Comparison of ENCODE assay signal across 8 mouse cellular contexts in genomic region chr17:29716732-29717445, GRCm38 (mm10). TPM values are rescaled to one million over a fixed set of nuclear protein-coding genes. Genes with fewer than 3 reads are reported as not detected.
A peak's percentile ranks its signal among the peaks of the same experiment; 100 is the strongest.
DNase-seq lines count a peak whose midpoint lies in the region; ATAC-seq and TF ChIP-seq lines count a peak whose summit lies in the region.

Gene Ccdc167 (minus strand): TSS chr17:29717044.

- peak within 1 kb of the TSS; percentile 80 for H3K4me2 ChIP-seq in heart, embryonic 11.5 days
- H3K4me2 ChIP-seq in kidney, embryonic 16.5 days (replicated peaks; ENCODE audit: low read depth, low read length) = peak within 1 kb of the TSS; percentile 60
- peak within 1 kb of the TSS; percentile 83 for H3K4me2 ChIP-seq in myocyte (ENCODE audit: low read depth)

- H3K27ac ChIP-seq in heart, embryonic 11.5 days (ENCODE audit: low read depth, low read length) = no peak within 1 kb of the TSS
- H3K27ac ChIP-seq in kidney, embryonic 16.5 days (ENCODE audit: low read length) = no peak within 1 kb of the TSS
- no peak within 1 kb of the TSS for H3K27ac ChIP-seq in liver, adult 2 months (replicated peaks; ENCODE audit: insufficient read depth, low read depth, low read length)

- peak; percentile 92 for ATAC-seq in heart, embryonic 11.5 days (replicated peaks; ENCODE audit: insufficient number of reproducible peaks, low FRiP score, low TSS enrichment)
- peak; percentile 94 for ATAC-seq in kidney, embryonic 16.5 days (ENCODE audit: low FRiP score, low TSS enrichment)

- no peaks in the 10 kb centered on the region for H3K27me3 ChIP-seq in C2C12 (ENCODE audit: control insufficient read depth, insufficient read depth, insufficient read length)
- H3K27me3 ChIP-seq in erythroblast, embryonic 14.5 days (ENCODE audit: control insufficient read depth) = peaks cover 2% of the 10 kb centered on the region; the same call in 1 of the 2 replicates
- H3K27me3 ChIP-seq in heart, embryonic 11.5 days (ENCODE audit: control insufficient read depth, insufficient read depth, low read length) = no peaks in the 10 kb centered on the region
- no peaks in the 10 kb centered on the region for H3K27me3 ChIP-seq in kidney, embryonic 16.5 days (ENCODE audit: insufficient read depth, low read length)
- H3K27me3 ChIP-seq in liver, adult 2 months (ENCODE audit: control insufficient read depth, insufficient read depth, low read length) = no peaks in the 10 kb centered on the region
- H3K27me3 ChIP-seq in myocyte (ENCODE audit: control insufficient read depth, insufficient read depth, insufficient read length) = no peaks in the 10 kb centered on the region
- no peaks in the 10 kb centered on the region; the same call in 1 of the 2 replicates for H3K27me3 ChIP-seq in splenic B cell, adult 2 months (ENCODE audit: control insufficient read depth, insufficient read depth, low read length, poor library complexity, severe bottlenecking)

- peak; percentile 99 for DNase-seq in brain, embryonic 14.5 days (ENCODE audit: low read depth)
- DNase-seq in liver, adult 2 months (ENCODE audit: extremely low read depth, low read depth, low spot score) = peak; percentile 84
- peak; percentile 98 for DNase-seq in splenic B cell, adult 2 months (ENCODE audit: low read depth, low spot score)

- no peaks in the 10 kb centered on the region for H3K36me3 ChIP-seq in C2C12 (ENCODE audit: control insufficient read depth, insufficient read depth)
- H3K36me3 ChIP-seq in erythroblast, embryonic 14.5 days (ENCODE audit: control insufficient read depth) = peaks cover 9% of the 10 kb centered on the region
- H3K36me3 ChIP-seq in heart, embryonic 11.5 days (ENCODE audit: control insufficient read depth, insufficient read depth, low read length) = no peaks in the 10 kb centered on the region
- no peaks in the 10 kb centered on the region for H3K36me3 ChIP-seq in kidney, embryonic 16.5 days (ENCODE audit: insufficient read depth, low read length)
- H3K36me3 ChIP-seq in liver, adult 2 months (ENCODE audit: control insufficient read depth, insufficient read depth, low read length) = no peaks in the 10 kb centered on the region
- H3K36me3 ChIP-seq in myocyte (ENCODE audit: control insufficient read depth, insufficient read depth) = no peaks in the 10 kb centered on the region
- H3K36me3 ChIP-seq in splenic B cell, adult 2 months (ENCODE audit: control insufficient read depth, insufficient read depth, low read length, poor library complexity, severe bottlenecking) = no peaks in the 10 kb centered on the region

- peaks cover 26% of the 10 kb centered on the region for H3K79me2 ChIP-seq in C2C12 (ENCODE audit: control insufficient read depth, insufficient read depth)
- no peaks in the 10 kb centered on the region for H3K79me2 ChIP-seq in liver, adult 2 months (ENCODE audit: control insufficient read depth, insufficient read depth, low read length)
- H3K79me2 ChIP-seq in myocyte (ENCODE audit: control insufficient read depth, insufficient read depth) = peaks cover 8% of the 10 kb centered on the region

- WGBS in heart, embryonic 11.5 days (ENCODE audit: insufficient replicate concordance) = 5% methylated on average over 41 of the region's 41 CpGs
- 3% methylated on average over 41 of the region's 41 CpGs for WGBS in kidney, embryonic 16.5 days
- WGBS in liver, adult 2 months = 4% methylated on average over 41 of the region's 41 CpGs

- TF ChIP-seq CTCF in C2C12 (IDR thresholded peaks at IDR 0.05; ENCODE audit: control insufficient read depth, insufficient read depth, insufficient read length) = no peak
- TF ChIP-seq CTCF in brain, embryonic 14.5 days (IDR thresholded peaks at IDR 0.05; ENCODE audit: borderline replicate concordance, extremely low read depth, insufficient read depth, insufficient read length) = no peak
- no peak for TF ChIP-seq CTCF in liver, adult 2 months (IDR thresholded peaks at IDR 0.05; ENCODE audit: low read depth, low read length)

- H3K4me1 ChIP-seq in erythroblast, embryonic 14.5 days (ENCODE audit: control insufficient read depth) = peaks cover 27% of the 10 kb centered on the region
- peaks cover 13% of the 10 kb centered on the region for H3K4me1 ChIP-seq in heart, embryonic 11.5 days (ENCODE audit: control insufficient read depth, insufficient read depth, low read length)
- H3K4me1 ChIP-seq in kidney, embryonic 16.5 days (ENCODE audit: insufficient read depth, low read length) = peaks cover 27% of the 10 kb centered on the region
- peaks cover 7% of the 10 kb centered on the region for H3K4me1 ChIP-seq in liver, adult 2 months (ENCODE audit: control insufficient read depth, insufficient read depth, low read length)

- H3K9ac ChIP-seq in heart, embryonic 11.5 days (ENCODE audit: low read depth, low read length) = peak within 1 kb of the TSS; percentile 73
- peak within 1 kb of the TSS; percentile 69 for H3K9ac ChIP-seq in kidney, embryonic 16.5 days (replicated peaks; ENCODE audit: low read length)
- peak within 1 kb of the TSS; percentile 62 for H3K9ac ChIP-seq in liver, adult 2 months (ENCODE audit: low read depth, low read length)

- H3K4me3 ChIP-seq in C2C12 (ENCODE audit: insufficient read depth, poor library complexity, severe bottlenecking) = peak within 1 kb of the TSS; percentile 40
- H3K4me3 ChIP-seq in erythroblast, embryonic 14.5 days (replicated peaks) = peak within 1 kb of the TSS; percentile 84
- H3K4me3 ChIP-seq in heart, embryonic 11.5 days (ENCODE audit: low read depth, low read length) = peak within 1 kb of the TSS; percentile 55
- peak within 1 kb of the TSS; percentile 62 for H3K4me3 ChIP-seq in kidney, embryonic 16.5 days (ENCODE audit: low read length)
- peak within 1 kb of the TSS; percentile 73 for H3K4me3 ChIP-seq in liver, adult 2 months (ENCODE audit: insufficient read depth, low read depth, low read length)
- peak within 1 kb of the TSS; percentile 29 for H3K4me3 ChIP-seq in myocyte

- no peaks in the 10 kb centered on the region for H3K9me3 ChIP-seq in erythroblast, embryonic 14.5 days (ENCODE audit: control insufficient read depth, low read length)
- no peaks in the 10 kb centered on the region for H3K9me3 ChIP-seq in heart, embryonic 11.5 days (replicated peaks; ENCODE audit: control insufficient read depth, low read length)
- H3K9me3 ChIP-seq in kidney, embryonic 16.5 days (ENCODE audit: low read length) = no peaks in the 10 kb centered on the region; the same call in 1 of the 2 replicates

- TF ChIP-seq POLR2A in brain, embryonic 14.5 days (IDR thresholded peaks at IDR 0.05; ENCODE audit: borderline replicate concordance, extremely low read depth, insufficient read depth, insufficient read length, poor library complexity, severe bottlenecking) = no peak
- TF ChIP-seq POLR2A in liver, adult 2 months (IDR thresholded peaks at IDR 0.05; ENCODE audit: extremely low read depth, insufficient read depth, low read length) = 0 out of 2 replicates have a peak, but pooled peaks have one; percentile 16
- TF ChIP-seq POLR2A in myocyte (IDR thresholded peaks at IDR 0.05; ENCODE audit: insufficient read length, low read depth) = no peak

- peaks cover 6% of the 10 kb centered on the region for H3K79me3 ChIP-seq in C2C12 (ENCODE audit: low read depth)

- H3ac ChIP-seq in C2C12 (ENCODE audit: control insufficient read depth, insufficient read length, low read depth) (peak within 1 kb of the TSS; percentile 60), myocyte (ENCODE audit: control insufficient read depth, insufficient read length) (no peak within 1 kb of the TSS)

TF ChIP-seq in C2C12, 6 proteins besides CTCF, POLR2A, EP300 and RAD21:
- TF ChIP-seq MAX (IDR thresholded peaks at IDR 0.05) (peak; percentile 98), FOSL1 (IDR thresholded peaks at IDR 0.05; ENCODE audit: insufficient read depth, low read length, poor library complexity, severe bottlenecking) (no peak), MYOD1 (IDR thresholded peaks at IDR 0.05; ENCODE audit: control insufficient read depth, insufficient read length, low read depth) (no peak), MYOG (IDR thresholded peaks at IDR 0.05; ENCODE audit: control insufficient read depth, extremely low read depth, insufficient read length) (no peak), USF1 (IDR thresholded peaks at IDR 0.05; ENCODE audit: low read depth) (peak; percentile 74)
TF ChIP-seq in C2C12: peak in this region for 2.

TF ChIP-seq in myocyte, 11 proteins besides CTCF, POLR2A, EP300 and RAD21:
- no peak for TF ChIP-seq POLR2AphosphoS2 (IDR thresholded peaks at IDR 0.05; ENCODE audit: insufficient read length, low read depth)
- no peak for TF ChIP-seq MAX (IDR thresholded peaks at IDR 0.05; ENCODE audit: low read depth)
- no peak for TF ChIP-seq REST (IDR thresholded peaks at IDR 0.05; ENCODE audit: insufficient read depth, insufficient read length)
- no peak for TF ChIP-seq CEBPB (IDR thresholded peaks at IDR 0.05; ENCODE audit: insufficient read depth, poor library complexity, severe bottlenecking)
- TF ChIP-seq E2F4 (IDR thresholded peaks at IDR 0.05; ENCODE audit: insufficient read depth) = no peak
- TF ChIP-seq SRF (IDR thresholded peaks at IDR 0.05; ENCODE audit: control insufficient read depth, insufficient read length, low read depth) = no peak
- TF ChIP-seq USF1 (IDR thresholded peaks at IDR 0.05; ENCODE audit: low read depth) = peak; percentile 57
- no peak for TF ChIP-seq TCF3 (IDR thresholded peaks at IDR 0.05; ENCODE audit: insufficient read length, low read depth)

RNA-seq across cellular contexts. Expression of gene Ccdc167, which starts in this region (rescaled TPM):
- polyA plus RNA-seq in C2C12 (2012; fragmentation: generic; extraction: Trizol) = 11.9 TPM
- polyA plus RNA-seq in brain, embryonic 14.5 days (2012; rRNA removed) = 18.2 and 19.1 TPM in 2 replicates
- polyA plus RNA-seq in erythroblast, embryonic 14.5 days (2012) = 1.4 TPM in 2 replicates
- 18.0 and 19.3 TPM in 2 replicates for polyA plus RNA-seq in heart, embryonic 11.5 days (2014; fragmentation: Nextera tagmentation; extraction: Ambion mirVana)
- polyA plus RNA-seq in kidney, embryonic 16.5 days (2015; fragmentation: Nextera tagmentation; extraction: Ambion mirVana) = 12.5 and 13.7 TPM in 2 replicates
- total RNA-seq in liver, adult 2 months (2014; rRNA removed) = 5.5 and 5.8 TPM in 2 replicates
- polyA plus RNA-seq in liver, adult 2 months (2012; rRNA removed) = 2.3 and 4.2 TPM in 2 replicates
- 6.0 TPM for polyA plus RNA-seq in myocyte (2012; fragmentation: generic; extraction: Trizol)

Comparison
In these comparisons a context has a peak if more than half of its experiments do, and no peak if none do; other contexts are left out.
1. H3K4me3 ChIP-seq: peak in every context shown above with its lines; median percentile 84 in erythroblast, embryonic 14.5 days; 73 in liver, adult 2 months; 62 in kidney, embryonic 16.5 days; 55 in heart, embryonic 11.5 days; 40 in C2C12; 29 in myocyte.